Mouse (Mus musculus) ovary, adult 10 weeks (tissue): Measurements from ENCODE around the gene Brix1. TPM values are rescaled to one million over a fixed set of nuclear protein-coding genes. Genes with fewer than 3 reads are reported as not detected.

Experiments used
- polyA plus RNA-seq: library from polyadenylated mRNA; stranded (reverse); fragments of 350-450 nt; fragmentation: Illumina TruSeq; extraction: RNeasy Lipid Tissue Mini Kit (QIAGEN cat#74804); gene quantifications from one replicate; pipeline ENCODE4 v1.2.3, GENCODE M21; 2014

Gene Brix1
- 291 TPM for polyA plus RNA-seq

DNA sequence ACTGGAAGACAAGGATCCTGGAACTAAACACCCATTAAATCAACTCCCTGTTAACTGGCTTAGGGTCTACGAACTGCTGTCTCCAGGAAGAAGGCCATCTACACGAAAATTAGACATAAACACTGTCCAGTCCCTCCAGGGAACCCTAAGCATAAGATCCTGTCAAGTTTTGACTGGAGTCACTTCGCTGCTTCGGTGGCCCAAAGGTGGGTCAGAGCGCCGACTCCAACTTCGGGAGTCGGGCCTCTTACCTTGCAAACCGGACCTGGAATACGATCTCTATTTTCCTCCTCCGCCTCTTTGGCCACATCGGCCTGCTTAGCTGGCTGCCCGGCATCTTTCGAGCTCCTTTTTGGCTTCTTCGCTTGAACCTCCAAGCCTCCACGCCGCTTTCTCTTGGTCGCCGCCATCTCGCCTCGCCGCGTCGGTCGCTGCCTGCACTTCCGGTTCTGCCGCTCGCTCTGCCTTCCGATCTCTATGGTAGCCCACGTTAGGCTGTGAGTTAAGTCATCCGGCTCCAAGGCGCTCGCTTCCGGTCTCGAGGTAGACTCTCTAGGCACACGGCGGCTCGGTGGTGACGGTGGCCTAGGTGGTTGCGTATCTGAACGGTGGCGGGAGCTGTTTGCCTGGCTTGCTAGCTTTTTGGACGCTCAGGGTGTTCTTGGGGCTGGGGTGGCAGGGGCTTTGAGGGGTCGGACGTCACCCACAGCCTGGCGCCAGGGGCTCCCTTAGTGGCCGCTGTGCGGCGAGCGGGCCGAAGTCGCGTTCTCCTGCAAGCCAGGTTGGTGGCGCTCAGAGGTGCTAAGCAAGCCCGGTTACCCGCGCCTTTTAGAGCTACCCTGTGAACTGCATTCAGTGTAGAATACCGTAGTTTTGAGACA lies at the start of gene Brix1, which contains the start of gene Rad1:
Gene Brix1 (minus strand): TSS at position 464 of the 881 bp plus-strand sequence.
Gene Rad1 (plus strand): TSS at position 535 of the 881 bp plus-strand sequence.

DNA sequence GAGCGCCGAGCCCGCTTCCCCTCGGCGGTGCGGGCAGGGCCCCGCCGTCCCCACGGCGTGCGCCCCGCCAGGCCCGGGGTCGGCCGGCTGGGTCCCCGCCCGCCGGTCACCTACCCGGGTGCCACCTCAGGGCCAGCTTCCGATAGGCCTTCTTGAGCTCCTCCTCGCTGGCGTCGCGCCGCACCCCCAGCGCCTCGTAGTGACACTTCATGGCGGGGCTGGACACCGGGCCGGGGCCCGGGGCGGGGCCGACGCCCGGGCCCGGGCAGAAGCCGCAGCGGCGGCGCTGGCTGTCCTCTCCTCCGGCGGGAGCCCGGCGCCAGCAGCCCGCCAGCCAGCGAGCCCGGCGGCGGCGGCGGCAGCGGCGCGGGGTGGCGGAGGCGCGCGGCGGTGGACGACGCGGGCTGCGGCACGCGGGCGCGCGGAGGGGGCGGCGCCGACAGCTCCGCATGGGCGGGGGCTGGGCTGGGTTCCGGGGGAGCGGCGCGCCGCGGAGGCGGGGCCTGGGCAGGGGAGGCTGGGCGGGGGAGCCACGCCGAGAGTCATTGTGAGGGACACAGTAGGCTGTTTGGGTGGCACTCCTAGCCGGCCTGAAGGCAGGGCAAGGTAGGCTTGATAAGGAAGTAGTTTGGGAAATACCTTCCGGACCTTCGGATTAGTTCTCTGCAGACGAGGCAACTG lies 15.5 kb downstream of the Brix1 start, which contains the start of gene Dnajc21:
Gene Dnajc21 (minus strand): TSS at position 366 of the 681 bp plus-strand sequence.

Other genes starting within 250 kb of the Brix1 start
- gene Gm21973, start 160.6 kb downstream of the Brix1 start, polyA plus RNA-seq = not detected
- gene Agxt2, start 127.4 kb downstream of the Brix1 start, polyA plus RNA-seq = not detected
- 112 TPM for gene Dnajc21, start 15.4 kb downstream of the Brix1 start, polyA plus RNA-seq
- gene Rad1, start 71 bp upstream of the Brix1 start, polyA plus RNA-seq = 33.5 TPM
- not detected for gene Ttc23l, start 72.7 kb upstream of the Brix1 start, polyA plus RNA-seq
- 57.4 TPM for gene Rai14, start 228.7 kb upstream of the Brix1 start, polyA plus RNA-seq